Mouse (Mus musculus): ENCODE results near the gene Ccm2l.

Gene Ccm2l

DNA sequence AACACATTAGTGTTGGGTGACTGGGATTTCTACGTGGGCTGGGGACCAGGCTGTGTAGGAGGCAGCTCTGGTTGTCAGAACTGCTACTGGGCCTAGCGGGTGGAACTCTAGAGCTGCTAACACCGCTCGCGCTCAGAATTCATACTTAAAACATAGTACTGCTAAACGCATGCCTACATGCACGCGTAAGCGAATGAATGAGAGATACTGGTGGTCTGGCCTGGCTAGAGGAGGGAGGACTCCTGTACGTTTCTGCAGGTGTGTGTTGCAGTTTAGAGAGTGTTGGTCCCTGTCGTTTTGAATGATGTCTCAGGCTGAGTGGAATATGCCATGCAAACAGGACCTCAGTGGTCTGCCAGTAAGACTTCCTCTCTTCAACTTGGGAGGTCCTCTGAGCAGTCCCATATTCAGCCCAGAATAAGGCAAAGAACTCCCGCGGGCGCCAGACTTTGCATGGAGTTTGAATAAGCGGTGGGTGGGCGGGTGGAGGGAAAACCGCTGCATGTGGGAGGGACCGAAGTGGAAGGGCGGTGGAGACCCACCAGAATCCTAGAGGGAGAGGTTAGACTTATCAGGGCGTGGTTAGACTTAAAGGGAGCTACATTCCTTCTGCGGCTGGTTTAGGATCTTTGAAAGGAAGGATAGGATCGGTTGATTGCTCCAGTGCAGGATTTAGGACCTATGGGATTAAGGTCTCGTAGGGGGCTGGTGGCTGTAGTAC, 41.5 kb downstream of the Ccm2l start:
- DNase-seq = no peak

DNA sequence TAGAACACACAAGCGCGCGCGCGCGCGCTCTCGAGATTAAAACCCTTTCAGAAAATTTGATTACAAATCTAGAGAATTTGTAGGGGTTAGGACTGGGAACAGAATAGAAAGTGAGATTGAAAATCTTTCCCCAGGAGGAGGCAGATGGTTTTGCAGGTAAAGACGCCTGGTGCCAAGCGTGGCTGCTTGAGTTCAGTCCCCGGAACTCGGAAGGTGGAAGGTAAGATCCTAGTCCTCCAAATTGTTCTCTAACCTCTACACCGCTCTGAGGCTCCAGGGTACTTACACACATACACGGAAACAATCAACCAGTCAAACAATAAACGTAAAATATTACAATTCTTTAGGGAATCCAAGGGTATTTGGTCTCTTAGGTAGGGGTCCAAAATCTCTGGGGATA, 42.0 kb downstream of the Ccm2l start:
- no peak for DNase-seq

DNA sequence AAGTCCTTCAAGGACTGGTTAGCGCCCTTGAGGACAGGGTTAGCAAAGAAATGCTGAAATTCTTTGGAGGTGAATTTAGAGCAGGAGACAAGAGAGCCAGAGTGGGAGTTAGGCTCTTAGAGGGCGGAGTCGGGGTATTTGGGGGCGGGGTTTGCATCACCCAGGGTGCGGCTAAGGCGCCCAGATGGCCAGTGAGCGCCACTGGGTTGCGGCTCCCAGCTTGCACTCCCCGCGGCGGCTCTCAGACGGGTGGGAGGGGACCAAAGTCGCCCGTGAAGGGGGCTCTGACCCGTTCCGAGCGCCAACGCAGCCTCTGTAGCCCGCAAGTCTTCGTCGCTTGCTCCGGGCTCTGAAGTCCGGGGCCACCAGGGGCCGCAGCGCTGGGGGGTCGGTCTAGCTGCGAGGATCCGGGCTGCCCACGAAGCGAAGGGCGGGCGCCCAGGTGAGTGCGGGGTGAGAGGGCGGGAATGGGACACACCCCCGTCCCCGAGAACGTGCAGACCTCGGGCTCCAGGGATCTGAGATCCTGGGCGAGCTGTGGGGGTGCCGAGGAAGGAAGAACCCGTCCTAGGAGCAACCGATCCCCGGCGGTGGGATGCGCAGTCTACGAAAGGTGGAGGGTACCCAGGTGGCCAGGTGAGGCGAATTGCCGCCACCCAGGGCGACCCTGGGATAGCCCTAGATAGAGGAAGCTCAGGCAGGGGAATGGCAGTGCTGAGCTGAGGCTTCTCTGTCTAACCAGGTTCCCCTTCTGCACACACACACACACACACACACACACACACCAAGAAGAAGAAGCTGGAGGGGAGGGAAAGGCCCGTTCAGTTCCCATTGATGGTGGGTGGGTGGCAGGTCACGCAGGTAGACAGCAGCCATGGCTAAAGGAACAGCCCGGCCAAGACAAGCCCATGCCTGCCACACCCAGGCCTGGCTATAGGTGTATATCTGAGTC, 42.8 kb downstream of the Ccm2l start, which contains the start of gene Hck:
TSS of gene Hck (plus strand) at position 156 of the 952 bp plus-strand sequence.
- no peak for DNase-seq

DNA sequence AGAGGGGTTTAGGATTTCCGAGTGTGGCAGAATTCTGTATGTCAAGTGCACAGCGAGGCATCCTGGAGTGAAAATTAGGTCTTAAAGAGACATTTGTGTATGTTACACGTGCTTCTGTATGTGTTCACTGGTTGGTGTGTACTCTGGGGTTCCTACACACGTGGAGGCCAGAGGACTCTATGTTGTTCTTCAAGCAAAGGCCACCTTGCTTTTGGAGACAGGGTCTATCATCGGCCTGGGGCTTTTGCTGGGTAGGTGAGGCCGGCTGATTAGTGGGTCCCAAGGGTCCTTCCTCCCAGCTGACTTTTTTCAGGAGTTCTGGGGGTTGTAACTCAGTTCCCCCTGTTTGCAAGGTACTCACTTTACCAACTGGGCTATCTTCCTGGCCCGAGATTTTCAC, 43.8 kb downstream of the Ccm2l start:
- DNase-seq = no peak

GRCm38 (mm10) chr2:153111298-153111697, 45.5 kb downstream of the Ccm2l start:
- DNase-seq = no peak

DNA sequence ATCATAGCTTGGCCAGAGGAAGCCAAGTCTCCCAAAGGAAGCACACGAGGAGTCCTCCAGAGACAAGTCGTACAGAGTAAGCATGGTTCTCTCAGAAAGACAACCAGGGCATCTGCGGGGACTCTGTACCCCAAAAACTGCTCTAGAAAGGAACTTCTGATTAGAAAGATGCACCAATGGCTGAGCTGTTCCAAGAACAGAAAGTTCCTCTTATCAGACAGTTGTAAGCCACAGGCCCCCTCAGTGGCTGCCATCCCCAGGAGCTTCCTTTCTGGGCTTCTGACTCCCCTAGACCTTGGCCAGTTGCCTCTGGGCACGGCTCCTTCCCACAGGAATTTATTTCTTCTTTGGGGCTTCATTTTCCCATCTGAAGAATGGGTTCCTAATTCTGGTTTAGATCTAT, 49.9 kb downstream of the Ccm2l start:
- no peak for DNase-seq

DNA sequence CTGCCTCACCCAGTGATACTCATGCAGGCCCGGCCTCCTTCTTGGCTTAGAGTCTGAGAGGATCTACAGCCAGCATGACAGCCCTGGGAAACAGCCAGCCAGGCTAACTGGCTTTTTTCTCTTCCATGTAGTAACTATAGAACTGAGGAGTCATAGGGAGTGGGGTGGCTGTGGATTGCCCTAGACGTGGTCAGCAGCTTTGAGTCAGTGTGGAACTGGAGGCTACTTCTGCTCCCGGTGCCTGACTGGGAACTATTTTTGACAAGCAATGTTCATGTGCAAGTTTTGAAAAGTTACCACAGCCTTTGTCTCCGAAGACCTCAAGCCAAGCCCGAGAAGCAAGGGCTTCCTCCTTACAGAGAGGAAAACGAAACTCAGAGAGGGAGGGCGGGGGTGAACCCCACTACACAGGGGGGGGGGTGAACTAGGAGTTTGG, 51.3 kb downstream of the Ccm2l start:
- DNase-seq = no peak

- no peak for DNase-seq
Measured at GRCm38 (mm10) chr2:153119488-153119887, 53.7 kb downstream of the Ccm2l start.

DNA sequence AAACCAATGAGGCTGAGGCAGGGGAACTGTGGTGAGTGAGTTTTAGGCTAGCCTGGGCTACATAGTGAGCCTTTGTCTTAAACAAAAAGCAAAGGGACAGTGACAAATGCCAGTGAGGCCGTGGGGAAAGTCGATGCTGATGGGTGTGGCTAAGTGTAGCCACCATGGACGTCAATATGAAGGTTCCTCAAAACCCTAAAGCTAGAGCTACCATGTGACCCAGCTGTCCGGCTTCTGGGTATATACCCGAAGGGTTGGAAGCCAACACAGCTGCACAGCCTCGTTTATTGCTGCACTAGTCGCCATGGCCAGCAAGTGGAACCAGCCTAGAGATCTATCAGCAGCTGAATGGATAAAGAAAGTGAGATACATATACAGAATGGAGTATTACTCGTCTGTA, 54.4 kb downstream of the Ccm2l start:
- DNase-seq = no peak

DNA sequence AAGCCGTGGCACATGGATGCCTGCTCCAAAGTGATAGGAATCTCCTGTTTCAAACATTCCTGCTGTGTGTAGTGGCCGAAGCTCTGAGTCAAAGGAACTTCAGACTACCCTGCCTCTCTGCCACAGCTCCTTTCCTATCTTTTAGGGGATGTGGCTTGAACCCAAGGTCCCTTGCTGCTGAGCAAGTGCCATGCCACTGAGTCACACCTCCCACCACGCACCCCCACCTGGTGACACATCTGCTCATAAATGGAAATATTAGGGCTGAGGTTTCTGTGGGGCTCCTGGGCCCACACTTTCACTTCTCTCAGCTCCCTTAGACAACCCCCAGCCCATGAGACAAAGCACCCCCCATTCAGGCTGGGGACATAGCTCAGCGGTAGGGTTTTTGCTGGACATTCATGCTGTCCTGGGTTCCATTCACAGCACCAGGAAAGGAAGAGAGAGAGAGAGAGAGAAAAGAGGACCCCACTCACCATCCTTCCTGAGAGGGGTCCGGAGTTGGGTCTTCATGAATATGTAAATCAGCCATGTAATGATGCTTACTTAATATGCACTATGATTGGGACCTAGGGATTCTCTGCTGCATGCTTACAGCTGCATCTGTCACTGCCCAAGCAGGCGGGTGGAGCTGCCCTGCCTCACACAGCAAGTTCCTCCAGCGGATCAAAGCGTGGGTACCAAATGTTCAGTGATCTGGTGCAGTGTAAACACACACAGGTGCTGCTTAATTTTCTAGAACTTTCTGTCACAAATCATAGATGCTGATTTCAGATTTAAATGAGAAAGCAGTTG, 56.3 kb downstream of the Ccm2l start:
- DNase-seq = no peak

GRCm38 (mm10) chr2:153122701-153123100, 56.9 kb downstream of the Ccm2l start:
- no peak for DNase-seq

DNA sequence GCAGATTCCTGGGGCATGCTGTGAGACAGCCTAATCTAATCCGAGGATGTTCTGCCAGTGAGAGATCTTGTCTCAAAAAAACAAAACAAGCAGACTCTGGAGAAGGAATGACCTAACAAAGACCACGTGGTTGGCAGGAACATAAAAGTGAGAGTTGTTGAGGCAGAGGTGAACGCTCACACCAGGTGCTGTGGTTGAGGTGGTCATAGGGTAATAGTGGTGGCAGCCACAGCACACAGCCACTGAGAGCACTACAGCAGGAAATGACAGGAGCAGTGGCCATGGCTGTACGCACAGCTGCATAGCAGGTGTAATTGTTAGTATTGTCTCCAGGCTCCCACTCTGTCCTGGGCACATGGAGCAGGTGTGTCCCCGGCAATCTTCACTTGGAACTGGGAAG, 60.1 kb downstream of the Ccm2l start:
- no peak for DNase-seq

GRCm38 (mm10) chr2:153131019-153131418, 65.3 kb downstream of the Ccm2l start:
- DNase-seq = no peak
